Mouse (Mus musculus) forebrain, embryonic 14.5 days (tissue): ENCODE data around the gene Nf1. TPM values are rescaled to one million over a fixed set of nuclear protein-coding genes. Genes with fewer than 3 reads are reported as not detected.
A peak's percentile ranks its signal among the peaks of the same experiment; 100 is the strongest.

ENCODE experiments used
- ATAC-seq: fragments of 200-750 bp; cut with Nextera tagmentation; 2 replicates; pipeline ENCODE4 v1.8.0; 2017; ENCODE audit warnings: mild to moderate bottlenecking, moderate library complexity
- DNase-seq: peaks from one replicate; pipeline ENCODE4 v3.0.0-alpha.2; 2015; ENCODE audit warnings: low spot score
- H3K27ac ChIP-seq: fragments of 300-500 bp; sonication (generic); 2 replicates; pipeline ENCODE4 v1.5.1; 2014; ENCODE audit warnings: low read depth, mild to moderate bottlenecking, control low read depth, low read length, moderate library complexity
- H3K27me3 ChIP-seq: fragments of 300-500 bp; sonication (generic); replicated peaks from 2 replicates; pipeline ENCODE4 v1.6.1; 2014; ENCODE audit warnings: low read length, control low read depth, mixed read lengths; ENCODE audit not compliant: control insufficient read depth, insufficient read depth
- H3K36me3 ChIP-seq: fragments of 300-500 bp; sonication (generic); 2 replicates; pipeline ENCODE4 v1.6.1; 2014; ENCODE audit warnings: low read length, control low read depth; ENCODE audit not compliant: control insufficient read depth, insufficient read depth
- H3K4me1 ChIP-seq: fragments of 300-500 bp; sonication (generic); 2 replicates; pipeline ENCODE4 v1.6.1; 2014; ENCODE audit warnings: antibody characterized with exemption, low read length, control low read depth; ENCODE audit not compliant: control insufficient read depth, insufficient read depth
- H3K4me2 ChIP-seq: fragments of 300-500 bp; sonication (generic); 2 replicates; pipeline ENCODE4 v1.6.1; 2014; ENCODE audit warnings: mild to moderate bottlenecking, control low read depth, low read length
- H3K4me3 ChIP-seq: fragments of 300-500 bp; sonication (generic); 2 replicates; pipeline ENCODE4 v1.5.1; 2014; ENCODE audit warnings: low read depth, low read length, control low read depth
- H3K9ac ChIP-seq: fragments of 300-500 bp; sonication (generic); 2 replicates; pipeline ENCODE4 v1.6.1; 2014; ENCODE audit warnings: mild to moderate bottlenecking, low read length, control low read depth, moderate library complexity
- H3K9me3 ChIP-seq: fragments of 300-500 bp; sonication (generic); replicated peaks from 2 replicates; pipeline ENCODE4 v1.6.1; 2016; ENCODE audit warnings: low read length, control low read depth, mixed read lengths; ENCODE audit not compliant: control insufficient read depth
- WGBS: fragments of 180-500 bp; shearing (Covaris S2); extraction: QIAGEN DNeasy Blood & Tissue Kit; methylation state at CpG from one replicate; pipeline ENCODE4 v1.1.7; 2014; 5-methylcytosine and 5-hydroxymethylcytosine counted together
- polyA plus RNA-seq: library from polyadenylated mRNA; unstranded; fragments of >200 nt; fragmentation: Nextera tagmentation; extraction: Ambion mirVana; gene quantifications from 2 replicates; pipeline ENCODE4 v1.2.1, GENCODE M21; 2014

The Nf1 gene
- polyA plus RNA-seq, 1 experiment from 2014 or later: 9.8 TPM

DNA sequence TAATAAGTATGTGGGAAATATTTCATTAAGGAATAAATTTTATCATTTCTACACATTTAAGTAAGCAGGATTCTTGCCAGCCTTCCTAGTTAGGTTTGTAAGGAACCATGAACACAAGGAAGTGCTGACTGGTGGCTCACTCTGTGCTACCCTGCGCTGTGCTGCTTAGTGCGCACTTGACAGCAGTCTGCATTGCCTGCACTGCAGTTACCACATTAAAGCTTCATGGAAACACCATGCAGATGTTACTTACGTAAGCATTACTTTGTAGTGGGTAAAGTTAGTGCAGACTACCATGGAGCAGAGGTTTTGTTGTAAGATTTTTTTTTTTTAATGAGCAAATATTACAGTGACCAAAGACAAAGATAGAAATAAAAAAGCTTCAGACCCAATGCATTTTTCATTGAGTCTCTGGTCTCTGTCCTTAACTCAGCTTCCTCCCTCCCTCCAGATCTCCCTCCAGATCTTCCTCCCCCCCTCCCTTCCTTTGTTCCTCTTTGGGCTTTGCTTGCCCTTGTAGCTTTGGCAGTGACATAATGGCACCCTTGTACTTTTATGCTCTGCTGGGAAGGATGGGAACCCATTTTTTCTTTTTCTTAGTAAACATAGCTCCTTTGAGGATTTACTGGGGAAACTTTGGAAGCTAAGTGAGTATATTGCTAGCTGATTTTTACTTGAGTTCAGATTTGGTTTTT is 121.4 kb downstream of the Nf1 start:
- no peak overlapping the region for H3K4me3 ChIP-seq
- H3K27ac ChIP-seq: no peak overlapping the region
- H3K9ac ChIP-seq: no peak overlapping the region
- H3K36me3 ChIP-seq: peaks cover 42% of the 10 kb centered on the region
- DNase-seq: no peak
- 93% methylated on average over 3 of the region's 3 CpGs for WGBS
- no peaks in the 10 kb centered on the region for H3K4me1 ChIP-seq
- no peaks in the 10 kb centered on the region for H3K9me3 ChIP-seq
- ATAC-seq: no peak
- H3K27me3 ChIP-seq: no peaks in the 10 kb centered on the region
- no peak overlapping the region for H3K4me2 ChIP-seq

DNA sequence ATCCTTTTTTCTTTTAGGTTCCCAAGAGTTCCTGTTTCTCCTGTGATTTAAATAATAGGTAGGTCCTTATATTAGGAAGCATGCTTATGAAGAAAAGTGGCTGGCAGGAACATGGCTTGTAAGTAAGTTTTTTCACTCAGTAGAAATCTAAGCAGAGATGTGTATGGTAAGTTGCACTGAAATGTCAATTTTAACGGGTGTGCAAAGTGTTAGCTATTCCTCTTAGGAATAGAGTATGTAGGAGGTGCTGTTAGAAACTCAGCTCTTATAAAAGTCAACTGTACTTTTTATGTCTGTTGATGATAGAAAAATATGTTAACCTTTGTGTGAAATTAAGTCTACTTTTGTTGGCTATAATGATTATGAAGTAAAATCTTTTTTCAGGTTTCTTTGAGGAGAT is 128.6 kb downstream of the Nf1 start:
- no peak for DNase-seq
- H3K27me3 ChIP-seq: no peaks in the 10 kb centered on the region
- no peak overlapping the region for H3K4me3 ChIP-seq
- no peak overlapping the region for H3K9ac ChIP-seq
- ATAC-seq: no peak
- H3K9me3 ChIP-seq: no peaks in the 10 kb centered on the region
- H3K36me3 ChIP-seq: peaks cover 55% of the 10 kb centered on the region
- no peak overlapping the region for H3K27ac ChIP-seq
- 84% methylated on average over 1 of the region's 1 CpGs for WGBS
- H3K4me1 ChIP-seq: no peaks in the 10 kb centered on the region
- no peak overlapping the region for H3K4me2 ChIP-seq

- H3K4me2 ChIP-seq: no peak overlapping the region
- ATAC-seq (no peak), DNase-seq (no peak)
- no peak overlapping the region for H3K4me3 ChIP-seq
- H3K27ac ChIP-seq: no peak overlapping the region
- 91% methylated on average over 6 of the region's 6 CpGs for WGBS
- H3K4me1 ChIP-seq: no peaks in the 10 kb centered on the region
- H3K9ac ChIP-seq: no peak overlapping the region
- H3K9me3 ChIP-seq: no peaks in the 10 kb centered on the region
- H3K36me3 ChIP-seq: peaks cover 18% of the 10 kb centered on the region
- no peaks in the 10 kb centered on the region for H3K27me3 ChIP-seq
These were observed 143.9 kb downstream of the Nf1 start for GRCm38 (mm10) chr11:79483392-79483791.

GRCm38 (mm10) chr11:79483876-79484528 is 144.5 kb downstream of the Nf1 start:
- no peak overlapping the region for H3K4me2 ChIP-seq
- H3K9me3 ChIP-seq: no peaks in the 10 kb centered on the region
- no peaks in the 10 kb centered on the region for H3K27me3 ChIP-seq
- H3K4me1 ChIP-seq: no peaks in the 10 kb centered on the region
- H3K9ac ChIP-seq: no peak overlapping the region
- DNase-seq: no peak
- no peak overlapping the region for H3K27ac ChIP-seq
- 92% methylated on average over 7 of the region's 7 CpGs for WGBS
- no peak overlapping the region for H3K4me3 ChIP-seq
- ATAC-seq: no peak
- H3K36me3 ChIP-seq: peaks cover 17% of the 10 kb centered on the region

DNA sequence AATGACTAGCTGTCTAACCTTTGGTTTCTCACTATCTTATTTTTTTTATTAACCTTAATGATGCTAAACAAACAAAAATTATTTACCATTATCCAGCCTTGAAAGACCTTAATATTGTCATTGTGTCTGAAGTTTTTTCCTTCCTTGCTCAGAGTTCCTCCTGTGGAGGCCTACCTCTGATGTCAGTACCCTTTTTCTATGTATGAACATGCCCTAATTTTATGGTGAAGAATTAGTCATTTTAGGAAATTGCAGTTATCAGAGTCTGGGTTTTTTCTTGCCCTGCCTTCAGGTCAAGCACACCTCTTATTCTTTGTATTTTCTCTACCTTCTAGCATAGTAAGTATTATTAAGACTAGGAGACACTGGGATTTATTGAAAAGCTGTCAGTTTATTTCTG is 145.2 kb downstream of the Nf1 start:
- Histone ChIP-seq H3K4me2 (no peak overlapping the region), H3K27me3 (no peaks in the 10 kb centered on the region), H3K9ac (no peak overlapping the region), H3K4me3 (no peak overlapping the region), H3K9me3 (no peaks in the 10 kb centered on the region), H3K36me3 (peaks cover 13% of the 10 kb centered on the region), H3K27ac (no peak overlapping the region), H3K4me1 (no peaks in the 10 kb centered on the region)
- ATAC-seq: no peak
- no peak for DNase-seq

DNA sequence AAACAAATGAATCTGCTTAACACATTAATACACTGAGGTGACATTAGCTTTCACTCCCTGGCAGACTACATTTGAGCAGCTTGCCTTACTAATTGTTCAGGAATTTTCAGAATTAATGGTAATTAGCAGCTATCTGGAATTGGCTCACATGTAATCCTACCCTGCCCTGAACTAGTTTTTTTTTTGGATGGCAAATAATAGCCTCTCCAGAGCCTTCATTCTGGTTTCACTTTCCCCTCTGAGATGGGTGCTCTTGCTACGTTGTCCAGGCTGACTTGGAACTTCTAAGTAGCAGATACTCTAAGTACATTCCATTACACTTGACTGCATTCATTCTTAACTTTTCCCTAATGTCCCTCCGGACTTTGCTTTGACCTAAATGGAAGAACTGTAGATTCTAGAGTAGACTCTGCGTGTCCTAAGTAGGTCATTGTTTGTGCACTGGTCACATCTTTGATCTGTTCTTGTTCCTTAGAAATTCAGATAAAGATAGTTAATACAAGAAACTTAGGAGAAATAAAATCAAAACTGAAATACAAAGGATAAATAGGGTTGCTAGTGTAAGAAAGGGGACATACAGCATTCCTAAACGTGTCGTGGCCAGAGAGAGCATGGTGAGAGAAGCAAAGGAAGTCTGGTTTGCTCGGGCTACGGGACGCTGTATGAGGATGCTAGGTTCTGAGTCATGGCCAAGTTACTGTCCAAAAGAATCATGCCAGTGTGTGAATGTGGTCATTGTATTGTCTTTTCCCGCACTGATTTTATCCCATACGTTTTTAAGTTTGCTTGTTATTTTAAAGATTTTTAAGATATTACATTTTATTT is 155.7 kb downstream of the Nf1 start:
- WGBS: 49% methylated on average over 10 of the region's 10 CpGs
- Histone ChIP-seq H3K9ac (no peak overlapping the region), H3K36me3 (no peaks in the 10 kb centered on the region), H3K4me1 (peaks cover 9% of the 10 kb centered on the region), H3K27ac (no peak overlapping the region; the same call in 1 of the 2 replicates), H3K27me3 (no peaks in the 10 kb centered on the region), H3K4me2 (no peak overlapping the region; the same call in 1 of the 2 replicates), H3K4me3 (no peak overlapping the region), H3K9me3 (no peaks in the 10 kb centered on the region)
- DNase-seq (peak; percentile 72), ATAC-seq (peak; percentile 42; the same call in 1 of the 2 replicates)

DNA sequence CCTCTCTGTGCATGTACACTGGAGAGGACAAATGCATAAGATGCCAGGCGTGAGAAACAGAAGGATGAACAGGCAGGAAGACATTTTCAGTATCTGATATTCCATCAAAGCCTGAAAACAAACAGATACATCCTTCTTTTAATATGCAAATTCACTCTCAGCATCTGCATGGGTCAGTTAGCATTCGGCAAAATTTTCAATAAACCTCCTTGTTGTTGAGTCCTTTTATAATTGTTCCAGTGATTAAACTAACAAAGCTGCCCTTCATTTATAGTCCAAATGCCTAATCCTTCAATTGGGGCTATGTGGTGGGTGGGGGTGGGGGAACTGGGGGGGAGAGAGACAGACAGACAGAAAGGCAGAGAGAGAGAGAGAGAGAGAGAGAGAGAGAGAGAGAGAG is 163.4 kb downstream of the Nf1 start:
- DNase-seq (peak; percentile 24), ATAC-seq (no peak)
- Histone ChIP-seq H3K9me3 (no peaks in the 10 kb centered on the region), H3K9ac (no peak overlapping the region), H3K4me2 (no peak overlapping the region), H3K4me3 (no peak overlapping the region), H3K4me1 (peaks cover 8% of the 10 kb centered on the region), H3K27me3 (no peaks in the 10 kb centered on the region), H3K27ac (0 out of 2 replicates have a peak overlapping the region, but pooled peaks have one; percentile 14), H3K36me3 (no peaks in the 10 kb centered on the region)
- 6% methylated on average over 2 of the region's 2 CpGs for WGBS

DNA sequence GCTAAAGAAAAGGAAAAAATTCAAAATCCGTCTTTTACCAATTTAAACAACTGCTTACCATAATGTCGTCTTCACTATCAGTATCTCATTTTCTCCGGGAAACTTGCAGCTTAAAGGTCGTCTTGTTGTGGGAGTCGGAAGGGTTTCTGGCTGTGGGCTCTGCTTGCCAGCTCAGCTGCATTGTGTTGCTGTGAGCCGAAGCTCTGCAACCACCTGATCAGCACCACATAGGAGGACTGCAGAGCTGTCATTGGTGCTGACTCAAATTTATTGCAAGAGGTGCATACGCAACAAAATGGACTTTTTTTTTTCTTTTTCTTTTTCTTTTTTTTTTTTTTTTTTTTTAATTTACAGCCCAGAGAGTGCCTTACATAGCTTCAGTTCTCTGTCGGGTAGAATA is 164.4 kb downstream of the Nf1 start, which contains the start of gene Omg:
Gene Omg (minus strand): TSS at position 240 of the 400 bp plus-strand sequence.
- DNase-seq (peak; percentile 68), ATAC-seq (peak; percentile 63; the same call in 1 of the 2 replicates)
- 18% methylated on average over 8 of the region's 8 CpGs for WGBS
- Histone ChIP-seq H3K4me2 (no peak within 1 kb of the TSS; the same call in 1 of the 2 replicates), H3K9me3 (no peaks in the 10 kb centered on the region), H3K27me3 (no peaks in the 10 kb centered on the region), H3K4me1 (peaks cover 8% of the 10 kb centered on the region), H3K4me3 (no peak within 1 kb of the TSS), H3K36me3 (no peaks in the 10 kb centered on the region), H3K9ac (no peak within 1 kb of the TSS), H3K27ac (0 out of 2 replicates have a peak within 1 kb of the TSS, but pooled peaks have one; percentile 14)
